Mouse (Mus musculus): ENCODE data around the gene Zfp617. TPM values are rescaled to one million over a fixed set of nuclear protein-coding genes. Genes with fewer than 3 reads are reported as not detected.

The Zfp617 gene
- polyA plus RNA-seq, 1 experiment from 2014 or later: 33.8 TPM

Other genes starting within 250 kb of the Zfp617 start
- gene Unc13a, start 236.9 kb upstream of the Zfp617 start, polyA plus RNA-seq (2016; fragmentation: Nextera tagmentation; extraction: Ambion mirVana): 16.3 and 16.7 TPM in 2 replicates
- 3.8 and 4.2 TPM in 2 replicates for gene Jak3, start 232.3 kb upstream of the Zfp617 start, polyA plus RNA-seq (2016; fragmentation: Nextera tagmentation; extraction: Ambion mirVana)
- gene Insl3, start 219.4 kb upstream of the Zfp617 start, polyA plus RNA-seq (2016; fragmentation: Nextera tagmentation; extraction: Ambion mirVana): 1.2 TPM in 1 of 2 replicates, not detected in the other
- 0.54 and 0.67 TPM in 2 replicates for gene B3gnt3, start 206.8 kb upstream of the Zfp617 start, polyA plus RNA-seq (2016; fragmentation: Nextera tagmentation; extraction: Ambion mirVana)
- 34.4 and 38.4 TPM in 2 replicates for gene Fcho1, start 182.9 kb upstream of the Zfp617 start, polyA plus RNA-seq (2016; fragmentation: Nextera tagmentation; extraction: Ambion mirVana)
- 6.0 TPM in 2 replicates for gene Zfp709, start 26.6 kb upstream of the Zfp617 start, polyA plus RNA-seq (2016; fragmentation: Nextera tagmentation; extraction: Ambion mirVana)
- gene Zfp882, start within 50 bp of the Zfp617 start, polyA plus RNA-seq (2016; fragmentation: Nextera tagmentation; extraction: Ambion mirVana): 11.3 and 12.4 TPM in 2 replicates
- gene Zfp961, start 42.4 kb downstream of the Zfp617 start, polyA plus RNA-seq (2016; fragmentation: Nextera tagmentation; extraction: Ambion mirVana): 15.1 and 16.0 TPM in 2 replicates
- gene Cyp4f18, start 101.0 kb downstream of the Zfp617 start, polyA plus RNA-seq (2016; fragmentation: Nextera tagmentation; extraction: Ambion mirVana): 0.73 and 0.77 TPM in 2 replicates
- gene Olfr372, start 132.6 kb downstream of the Zfp617 start, polyA plus RNA-seq (2016; fragmentation: Nextera tagmentation; extraction: Ambion mirVana): not detected in 2 replicates
- gene Olfr373, start 174.5 kb downstream of the Zfp617 start, polyA plus RNA-seq (2016; fragmentation: Nextera tagmentation; extraction: Ambion mirVana): not detected in 2 replicates
- 0.15 TPM in 1 of 2 replicates, not detected in the other for gene Olfr374, start 198.4 kb downstream of the Zfp617 start, polyA plus RNA-seq (2016; fragmentation: Nextera tagmentation; extraction: Ambion mirVana)
- gene Tpm4, start 226.3 kb downstream of the Zfp617 start, polyA plus RNA-seq (2016; fragmentation: Nextera tagmentation; extraction: Ambion mirVana): 377 and 417 TPM in 2 replicates

Measured in neural tube, embryonic 12.5 days (tissue).